Mouse (Mus musculus) duodenum, adult 2 months (tissue): ENCODE measurements around the gene Rad23b. TPM values are rescaled to one million over a fixed set of nuclear protein-coding genes. Genes with fewer than 3 reads are reported as not detected.

Experiments used
- polyA plus RNA-seq: library from polyadenylated mRNA; depleted of rRNA; stranded (reverse); fragments of >200 nt; gene quantifications from 2 replicates; pipeline ENCODE4 v1.2.3, GENCODE M21; 2012; ENCODE audit warnings: low replicate concordance; rRNA removed

Gene Rad23b
- 194 and 285 TPM in 2 replicates for polyA plus RNA-seq

DNA sequence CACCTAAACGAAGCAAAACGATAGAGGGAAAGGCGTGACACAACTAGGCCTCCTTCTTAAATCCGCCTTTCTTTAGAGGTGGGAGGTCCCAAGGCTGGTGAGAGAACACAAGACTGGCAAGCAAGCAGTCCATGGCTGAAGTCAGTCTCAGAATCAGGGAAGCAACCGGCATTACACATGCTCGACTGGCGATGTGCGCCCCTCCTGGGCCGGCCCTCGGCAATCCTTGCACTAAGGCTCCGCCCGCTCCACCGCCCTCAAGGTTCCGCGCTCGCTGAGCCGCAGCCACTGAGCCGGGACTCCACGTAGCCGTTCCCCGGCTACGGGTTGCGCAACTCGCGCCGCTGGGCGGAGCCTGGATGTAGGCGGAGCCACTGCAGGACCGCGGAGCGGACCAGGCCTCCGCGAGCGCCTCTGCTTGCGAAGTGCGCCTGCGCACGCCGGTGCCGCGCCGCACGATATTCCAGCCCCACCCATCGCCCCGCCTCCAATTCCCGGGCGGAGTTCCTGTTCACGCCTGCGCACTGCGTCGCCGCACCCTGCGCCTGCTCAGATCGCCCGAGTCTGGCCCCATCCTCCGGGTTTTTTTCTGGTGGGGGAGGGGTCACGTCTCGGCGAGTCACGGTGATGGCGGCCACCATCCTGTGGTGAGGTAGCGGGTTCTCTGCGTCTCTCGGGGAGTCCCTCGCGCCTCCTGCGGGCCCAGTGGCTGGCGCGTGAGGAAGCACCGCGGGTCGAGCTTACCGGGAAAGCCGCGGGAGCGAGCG, at the start of gene Rad23b:
Rad23b (plus strand) TSS at position 592 of the 767 bp plus-strand sequence.

Other genes with a start within 250 kb of the Rad23b start
- gene Klf4, start 182.4 kb downstream of the Rad23b start, polyA plus RNA-seq = 180 and 183 TPM in 2 replicates